Mouse (Mus musculus) hindbrain, postnatal 0 days (tissue): ENCODE results near the gene Jade2. TPM values are rescaled to one million over a fixed set of nuclear protein-coding genes. Genes with fewer than 3 reads are reported as not detected.
A peak's percentile ranks its signal among the peaks of the same experiment; 100 is the strongest.

ENCODE experiments used
- ATAC-seq: fragments of 200-750 bp; cut with Nextera tagmentation; 2 replicates; pipeline ENCODE4 v1.8.0; 2017; ENCODE audit warnings: mild to moderate bottlenecking, moderate TSS enrichment, moderate library complexity
- DNase-seq: peaks from one replicate; pipeline ENCODE4 v3.0.0-alpha.2; 2015; ENCODE audit warnings: low spot score
- H3K27ac ChIP-seq: fragments of 300-500 bp; sonication (generic); 2 replicates; pipeline ENCODE4 v1.5.1; 2014; ENCODE audit warnings: mild to moderate bottlenecking
- H3K27me3 ChIP-seq: fragments of 300-500 bp; sonication (generic); 2 replicates; pipeline ENCODE4 v1.6.1; 2014; ENCODE audit warnings: low read length, mixed read lengths; ENCODE audit not compliant: insufficient read depth
- H3K36me3 ChIP-seq: fragments of 300-500 bp; sonication (generic); 2 replicates; pipeline ENCODE4 v1.6.1; 2014; ENCODE audit warnings: low read length, mixed read lengths; ENCODE audit not compliant: insufficient read depth
- H3K4me1 ChIP-seq: fragments of 300-500 bp; sonication (generic); 2 replicates; pipeline ENCODE4 v1.6.1; 2014; ENCODE audit warnings: antibody characterized with exemption, low read length, mixed read lengths; ENCODE audit not compliant: insufficient read depth
- H3K4me2 ChIP-seq: fragments of 300-500 bp; sonication (generic); 2 replicates; pipeline ENCODE4 v1.6.1; 2014; ENCODE audit warnings: low read depth, mild to moderate bottlenecking, low read length, moderate library complexity, mixed read lengths
- H3K4me3 ChIP-seq: fragments of 300-500 bp; sonication (generic); 2 replicates; pipeline ENCODE4 v1.5.1; 2014; ENCODE audit warnings: low read length
- H3K9ac ChIP-seq: fragments of 300-500 bp; sonication (generic); replicated peaks from 2 replicates; pipeline ENCODE4 v1.6.1; 2014; ENCODE audit warnings: mild to moderate bottlenecking, low read length, moderate library complexity, mixed read lengths
- H3K9me3 ChIP-seq: fragments of 300-500 bp; sonication (generic); 2 replicates; pipeline ENCODE4 v1.6.1; 2016; ENCODE audit warnings: low read length, mixed read lengths
- CTCF ChIP-seq: IDR thresholded peaks from 2 replicates; pipeline ENCODE4 v1.5.1; 2016; ENCODE audit warnings: antibody characterized with exemption, control low read depth, low read depth
- WGBS: fragments of 180-500 bp; shearing (Covaris S2); extraction: QIAGEN DNeasy Blood & Tissue Kit; methylation state at CpG from one replicate; pipeline ENCODE4 v1.1.7; 2014; 5-methylcytosine and 5-hydroxymethylcytosine counted together
- polyA plus RNA-seq: library from polyadenylated mRNA; unstranded; fragments of >200 nt; fragmentation: Nextera tagmentation; extraction: Ambion mirVana; gene quantifications from 2 replicates; pipeline ENCODE4 v1.2.1, GENCODE M21; 2015
- total RNA-seq: library from RNA; depleted of rRNA; stranded (reverse); fragments of >200 nt; gene quantifications from 2 replicates; pipeline ENCODE4 v1.2.3, GENCODE M21; 2014

Gene Jade2
- total and polyA plus RNA-seq, 2 experiments from 2014 or later = 1.1 to 4.3 TPM

DNA sequence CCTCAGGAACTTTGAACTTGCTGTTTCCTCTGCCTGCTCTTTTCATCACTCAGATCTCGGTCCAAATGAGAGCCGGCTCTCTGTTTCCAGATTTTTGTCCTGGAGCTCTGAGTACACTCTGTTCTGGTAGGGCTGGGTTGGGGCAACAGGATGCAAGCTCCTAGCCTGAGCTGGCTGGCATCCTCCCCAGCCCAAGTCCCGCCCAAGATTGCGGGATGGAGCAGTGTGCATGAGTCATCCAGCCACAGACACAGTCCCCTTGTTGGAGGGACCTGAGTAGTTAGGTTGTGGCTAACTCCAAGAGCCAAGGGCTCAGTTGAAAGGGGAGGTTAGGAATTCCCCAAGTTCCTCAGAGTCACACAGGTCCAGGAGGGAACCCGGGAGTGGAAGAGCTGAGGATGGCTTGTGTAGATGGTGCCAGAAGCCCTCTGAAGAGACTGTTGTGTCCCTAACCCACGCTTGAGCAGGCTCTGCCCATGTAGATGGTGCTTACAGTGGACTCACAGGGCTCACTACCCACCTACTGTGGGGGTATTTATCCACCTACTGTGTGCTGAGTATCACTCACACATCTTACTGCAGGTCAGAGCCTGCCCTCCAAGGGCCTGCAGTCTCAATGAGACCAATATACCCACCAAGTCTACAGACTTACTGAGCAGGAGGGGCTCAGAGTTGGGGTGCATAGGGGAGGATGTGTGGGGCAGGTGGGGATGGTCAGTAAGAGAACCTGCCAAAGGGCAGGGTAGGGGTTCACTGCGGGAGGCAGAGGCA, 17.0 kb upstream of the Jade2 start:
- Histone ChIP-seq H3K9ac (no peak overlapping the region), H3K9me3 (no peaks in the 10 kb centered on the region), H3K27ac (no peak overlapping the region), H3K4me1 (no peaks in the 10 kb centered on the region), H3K36me3 (no peaks in the 10 kb centered on the region), H3K4me2 (no peak overlapping the region), H3K27me3 (no peaks in the 10 kb centered on the region), H3K4me3 (no peak overlapping the region)
- WGBS = 86% methylated on average over 7 of the region's 7 CpGs
- no peak for ATAC-seq
- no peak for TF ChIP-seq CTCF
- DNase-seq = no peak

DNA sequence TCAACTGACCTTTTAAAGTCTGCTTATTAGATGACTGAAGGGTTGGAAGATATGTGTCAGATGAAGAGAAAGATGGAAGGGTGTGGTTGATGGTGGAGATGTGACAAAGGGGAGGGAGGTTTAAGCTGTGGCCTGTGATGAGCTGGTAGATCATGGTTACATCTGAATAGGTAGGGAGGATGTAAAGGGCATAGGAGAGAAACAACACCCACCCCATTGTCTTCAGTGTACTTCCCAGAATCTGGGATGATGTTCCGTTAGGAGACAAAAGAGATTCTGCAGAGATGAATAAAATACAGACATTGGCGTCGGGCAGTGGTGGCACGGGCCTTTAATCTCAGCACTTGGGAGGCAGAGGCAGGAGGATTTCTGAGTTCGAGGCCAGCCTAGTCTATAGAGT, 15.7 kb upstream of the Jade2 start:
- DNase-seq (no peak), ATAC-seq (no peak)
- H3K4me3 ChIP-seq = no peak overlapping the region
- no peak overlapping the region for H3K4me2 ChIP-seq
- no peak overlapping the region for H3K27ac ChIP-seq
- 89% methylated on average over 5 of the region's 5 CpGs for WGBS
- H3K36me3 ChIP-seq = no peaks in the 10 kb centered on the region
- no peaks in the 10 kb centered on the region for H3K27me3 ChIP-seq
- no peak overlapping the region for H3K9ac ChIP-seq
- no peaks in the 10 kb centered on the region for H3K4me1 ChIP-seq
- TF ChIP-seq CTCF = no peak
- no peaks in the 10 kb centered on the region for H3K9me3 ChIP-seq

DNA sequence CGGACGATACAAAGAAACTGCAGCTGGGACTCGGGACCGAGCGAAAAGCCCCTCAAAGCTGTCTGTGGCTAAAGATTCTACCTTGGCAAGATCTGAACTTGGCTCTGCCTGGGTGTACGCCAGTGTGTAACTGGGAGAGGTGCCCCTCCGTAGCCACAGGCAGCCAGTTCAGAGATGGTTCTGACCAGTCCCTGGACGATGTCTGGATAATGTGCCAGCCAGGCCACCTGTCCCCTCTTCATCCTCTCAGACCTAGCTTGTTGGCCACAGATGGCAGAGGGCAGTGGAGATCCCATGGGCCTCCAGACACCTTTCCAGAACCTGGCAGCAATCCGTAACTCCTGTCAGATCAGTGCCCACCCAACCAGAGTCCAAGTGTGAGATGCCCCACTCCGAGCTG, 9.8 kb upstream of the Jade2 start:
- 74% methylated on average over 10 of the region's 10 CpGs for WGBS
- no peak for DNase-seq

DNA sequence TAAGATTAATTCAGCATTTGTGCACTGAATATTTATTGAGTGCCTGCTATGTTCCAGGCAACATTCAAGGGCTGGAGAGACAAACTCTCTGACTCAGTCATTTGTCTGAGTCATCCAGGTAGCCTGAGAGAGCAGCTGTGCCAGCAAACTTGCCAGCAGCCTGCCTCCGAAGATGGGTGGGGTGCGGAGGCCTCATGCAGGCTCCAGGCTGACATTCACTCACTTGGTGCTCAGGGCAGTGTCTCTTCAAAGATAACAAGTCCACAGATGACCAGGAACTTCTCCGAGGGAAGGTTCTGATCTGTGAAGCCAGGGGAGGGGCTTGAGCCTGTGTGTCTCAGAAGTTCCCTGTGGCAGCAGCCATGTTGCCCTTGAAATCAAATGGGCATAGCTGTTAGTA, 8.6 kb upstream of the Jade2 start:
- Histone ChIP-seq H3K4me1 (no peaks in the 10 kb centered on the region), H3K9me3 (no peaks in the 10 kb centered on the region), H3K4me2 (no peak overlapping the region), H3K27me3 (no peaks in the 10 kb centered on the region), H3K27ac (no peak overlapping the region), H3K9ac (no peak overlapping the region), H3K4me3 (no peak overlapping the region), H3K36me3 (no peaks in the 10 kb centered on the region)
- DNase-seq = no peak
- no peak for ATAC-seq
- WGBS = 84% methylated on average over 3 of the region's 3 CpGs
- no peak for TF ChIP-seq CTCF

More for the DNA sequence above, 9.8 kb upstream of the Jade2 start:
- H3K9me3 ChIP-seq = no peaks in the 10 kb centered on the region
- no peak for ATAC-seq
- no peak overlapping the region for H3K27ac ChIP-seq
- no peaks in the 10 kb centered on the region for H3K27me3 ChIP-seq
- no peak overlapping the region for H3K4me2 ChIP-seq
- TF ChIP-seq CTCF = no peak
- no peaks in the 10 kb centered on the region for H3K36me3 ChIP-seq
- H3K9ac ChIP-seq = no peak overlapping the region
- H3K4me1 ChIP-seq = no peaks in the 10 kb centered on the region
- H3K4me3 ChIP-seq = no peak overlapping the region

DNA sequence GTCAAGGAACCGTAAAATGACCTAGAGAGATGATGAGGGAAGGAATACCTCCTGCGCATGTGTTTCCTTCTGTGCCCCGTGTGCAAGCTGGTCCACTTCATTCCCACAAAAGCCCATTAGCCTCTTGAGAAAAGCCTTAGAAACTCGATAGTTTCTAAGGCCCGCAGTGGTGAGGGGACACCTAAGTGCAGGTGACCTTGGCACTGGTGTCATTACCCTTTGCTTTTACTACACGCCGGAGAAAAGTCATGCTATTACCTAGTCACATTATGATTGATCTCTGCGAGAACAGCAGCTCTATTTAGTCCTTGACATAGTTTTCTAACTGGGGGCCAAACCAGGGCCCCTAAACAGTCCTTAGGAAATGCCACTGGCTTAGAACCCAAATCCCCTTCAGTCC, 3.2 kb upstream of the Jade2 start:
- 91% methylated on average over 8 of the region's 8 CpGs for WGBS
- no peaks in the 10 kb centered on the region for H3K4me1 ChIP-seq

DNA sequence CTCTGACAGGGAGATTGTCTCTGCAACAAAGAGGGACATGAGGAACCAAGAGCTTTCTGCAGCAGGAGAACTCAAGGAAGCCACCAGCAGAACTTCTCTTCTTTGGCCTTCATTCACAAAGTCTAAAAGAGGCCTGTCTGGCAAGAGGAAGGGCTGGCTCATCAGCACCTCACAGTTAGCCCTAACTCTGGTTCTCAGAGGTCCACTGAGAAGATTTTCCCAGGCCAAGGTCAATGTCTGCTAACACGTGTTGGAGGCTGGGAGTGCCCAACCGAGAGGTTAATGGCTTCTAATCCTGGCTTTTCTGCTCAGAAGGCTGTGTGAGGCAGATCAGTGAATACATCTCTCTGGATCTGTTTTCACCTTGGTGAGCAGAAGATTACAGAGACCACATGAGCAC, 2.1 kb upstream of the Jade2 start:
- Histone ChIP-seq H3K27ac (no peak overlapping the region), H3K4me3 (no peak overlapping the region), H3K4me2 (no peak overlapping the region), H3K9me3 (no peaks in the 10 kb centered on the region), H3K4me1 (0 out of 2 replicates have a peak, but pooled peaks cover 4% of the 10 kb centered on the region), H3K36me3 (no peaks in the 10 kb centered on the region), H3K27me3 (no peaks in the 10 kb centered on the region), H3K9ac (no peak overlapping the region)
- DNase-seq (no peak), ATAC-seq (no peak)
- TF ChIP-seq CTCF = no peak
- 36% methylated on average over 2 of the region's 2 CpGs for WGBS

More for the DNA sequence above, 3.2 kb upstream of the Jade2 start:
- H3K27me3 ChIP-seq = no peaks in the 10 kb centered on the region
- H3K36me3 ChIP-seq = no peaks in the 10 kb centered on the region
- no peak for TF ChIP-seq CTCF
- H3K9me3 ChIP-seq = no peaks in the 10 kb centered on the region
- no peak for DNase-seq
- no peak overlapping the region for H3K4me3 ChIP-seq
- H3K4me2 ChIP-seq = no peak overlapping the region
- no peak for ATAC-seq
- no peak overlapping the region for H3K27ac ChIP-seq
- no peak overlapping the region for H3K9ac ChIP-seq

DNA sequence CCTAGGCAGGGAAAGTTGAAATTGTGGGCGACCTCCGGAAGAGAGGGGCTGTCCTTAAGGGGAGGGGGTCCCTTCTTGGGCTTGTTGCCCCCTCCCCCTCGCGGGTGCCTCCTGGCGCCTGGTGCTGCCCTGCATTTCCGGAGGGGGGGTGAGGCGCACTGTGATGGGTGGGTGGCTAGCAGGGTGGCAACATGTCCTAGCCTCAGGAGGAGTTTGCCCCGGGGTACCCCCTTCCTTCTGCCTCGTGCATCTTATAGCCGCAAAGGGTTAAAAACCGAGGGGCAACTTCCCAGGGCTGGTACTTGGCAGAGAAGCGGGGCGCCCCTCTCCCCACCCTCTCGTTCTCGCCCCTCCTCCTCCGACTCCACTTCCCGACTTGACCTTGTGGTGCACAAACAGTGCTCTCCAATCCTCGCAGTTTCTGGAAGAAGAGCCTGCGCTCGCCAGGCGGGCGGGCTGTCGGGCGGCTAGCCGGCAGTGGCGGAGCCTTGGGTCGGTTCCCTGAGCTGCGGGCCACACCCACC, 1.1 kb upstream of the Jade2 start:
- Histone ChIP-seq H3K9ac (peak overlapping the region; percentile 83), H3K27ac (peak overlapping the region; percentile 88), H3K27me3 (no peaks in the 10 kb centered on the region), H3K4me3 (peak overlapping the region; percentile 73), H3K9me3 (no peaks in the 10 kb centered on the region), H3K4me1 (0 out of 2 replicates have a peak, but pooled peaks cover 4% of the 10 kb centered on the region), H3K36me3 (no peaks in the 10 kb centered on the region), H3K4me2 (peak overlapping the region; percentile 98)
- 2% methylated on average over 25 of the region's 28 CpGs for WGBS
- ATAC-seq (peak; percentile 37), DNase-seq (peak; percentile 61)
- TF ChIP-seq CTCF = no peak
